Mouse (Mus musculus): ENCODE measurements around the gene Rtl5.

- TF ChIP-seq CTCF (IDR thresholded peaks at IDR 0.05; ENCODE audit: low read depth, low read length) (no peak), POLR2A (IDR thresholded peaks at IDR 0.05; ENCODE audit: borderline replicate concordance, low read depth, low read length) (no peak)
Observed at GRCm38 (mm10) chrX:102053371-102053770, 17.7 kb downstream of the Rtl5 start.

All from bone marrow macrophage, adult 2 months (primary cell).